Mouse (Mus musculus): ENCODE measurements at regions not wholly inside any gene's neighbourhood (a gene's known extent, or its start where the extent isn't known, plus 50 kb on each side); places are given as distances from the start of the nearest gene placed in this dataset.

- in situ Hi-C loops (cut with MboI, MseI): loop anchor here in 1 of 2 experiments (5.0 kb wide), 1 partner anchor 55 kb away; no protein-coding TSS in a partner anchor
Observed at GRCm38 (mm10) chr4:106042456-106042855, 252.8 kb downstream of the Gm12728 start.

- in situ Hi-C loops (cut with MboI, MseI): loop anchor here in 1 of 2 experiments (5.0 kb wide), 1 partner anchor 54 kb away; no protein-coding TSS in a partner anchor
Observed at GRCm38 (mm10) chr4:106043661-106044060, 254.0 kb downstream of the Gm12728 start.

GRCm38 (mm10) chr4:106048053-106048452, 258.4 kb downstream of the Gm12728 start:
- in situ Hi-C loops (cut with MboI, MseI): no loop called here

- in situ Hi-C loops (cut with MboI, MseI): no loop called here
Observed at GRCm38 (mm10) chr4:106048797-106049196, 259.1 kb downstream of the Gm12728 start.

GRCm38 (mm10) chr4:106049880-106050279, 260.2 kb downstream of the Gm12728 start:
- in situ Hi-C loops (cut with MboI, MseI): no loop called here

GRCm38 (mm10) chr4:106050297-106050696, 260.6 kb downstream of the Gm12728 start:
- in situ Hi-C loops (cut with MboI, MseI): no loop called here

GRCm38 (mm10) chr4:106053496-106053895, 262.5 kb upstream of the Usp24 start:
- in situ Hi-C loops (cut with MboI, MseI): no loop called here

- in situ Hi-C loops (cut with MboI, MseI): no loop called here
Observed at GRCm38 (mm10) chr4:106054324-106054723, 261.7 kb upstream of the Usp24 start.

- in situ Hi-C loops (cut with MboI, MseI): no loop called here
Observed at GRCm38 (mm10) chr4:106062651-106063050, 253.4 kb upstream of the Usp24 start.

GRCm38 (mm10) chr4:106063851-106064382, 252.1 kb upstream of the Usp24 start:
- in situ Hi-C loops (cut with MboI, MseI): no loop called here

GRCm38 (mm10) chr4:106067023-106067422, 249.0 kb upstream of the Usp24 start:
- in situ Hi-C loops (cut with MboI, MseI): no loop called here

- in situ Hi-C loops (cut with MboI, MseI): loop anchor here in 1 of 2 experiments (10.0 kb wide), 1 partner anchor 509 kb away; no protein-coding TSS in a partner anchor
Observed at GRCm38 (mm10) chr4:106083546-106083945, 232.5 kb upstream of the Usp24 start.

- in situ Hi-C loops (cut with MboI, MseI): no loop called here
Observed at GRCm38 (mm10) chr4:106091927-106092675, 223.9 kb upstream of the Usp24 start.

GRCm38 (mm10) chr4:106092676-106093070, 223.3 kb upstream of the Usp24 start:
- in situ Hi-C loops (cut with MboI, MseI): no loop called here

- in situ Hi-C loops (cut with MboI, MseI): no loop called here
Observed at GRCm38 (mm10) chr4:106093252-106093651, 222.8 kb upstream of the Usp24 start.

- in situ Hi-C loops (cut with MboI, MseI): loop anchor here in 1 of 2 experiments (5.0 kb wide), 1 partner anchor 53 kb away; no protein-coding TSS in a partner anchor
Observed at GRCm38 (mm10) chr4:106094882-106095556, 221.0 kb upstream of the Usp24 start.

- in situ Hi-C loops (cut with MboI, MseI): loop anchor here in 1 of 2 experiments (5.0 kb wide), 1 partner anchor 54 kb away; no protein-coding TSS in a partner anchor
Observed at GRCm38 (mm10) chr4:106096130-106096529, 219.9 kb upstream of the Usp24 start.

- in situ Hi-C loops (cut with MboI, MseI): loop anchor here in 1 of 2 experiments (5.0 kb wide), 1 partner anchor 56 kb away; no protein-coding TSS in a partner anchor
Observed at GRCm38 (mm10) chr4:106097846-106098245, 218.2 kb upstream of the Usp24 start.

- in situ Hi-C loops (cut with MboI, MseI): no loop called here
Observed at GRCm38 (mm10) chr4:106100211-106101025, 215.6 kb upstream of the Usp24 start.

- in situ Hi-C loops (cut with MboI, MseI): no loop called here
Observed at GRCm38 (mm10) chr4:106101904-106102303, 214.1 kb upstream of the Usp24 start.

- in situ Hi-C loops (cut with MboI, MseI): no loop called here
Observed at GRCm38 (mm10) chr4:106102451-106102977, 213.5 kb upstream of the Usp24 start.
